Mouse (Mus musculus) gastrocnemius, adult 8-10 months (tissue): Measurements from ENCODE around the gene Zfp804b. TPM values are rescaled to one million over a fixed set of nuclear protein-coding genes. Genes with fewer than 3 reads are reported as not detected.

Experiments
- total RNA-seq, 4 experiments: library from RNA; stranded (reverse); gene quantifications; 2 replicates each; pipeline ENCODE4 v1.2.4; 2022

The Zfp804b gene
- total RNA-seq, 4 experiments from 2014 or later: not detected

Other genes with a start within 250 kb of the Zfp804b start
- not detected for gene Tex47, start 40.6 kb downstream of the Zfp804b start, total RNA-seq